Mouse (Mus musculus) skeletal muscle tissue, adult 2 months (tissue): Measurements from ENCODE around the gene Fabp2.
"Not testable (repeated sequence)": the region's sequence is repeated elsewhere in the genome, so short reads cannot be mapped to it uniquely, and the experiment has no call there.

Experiments used
- DNase-seq: peaks from one replicate; pipeline ENCODE4 v3.0.0-alpha.2; 2012; ENCODE audit warnings: low read depth, low spot score

Fabp2 gene

DNA sequence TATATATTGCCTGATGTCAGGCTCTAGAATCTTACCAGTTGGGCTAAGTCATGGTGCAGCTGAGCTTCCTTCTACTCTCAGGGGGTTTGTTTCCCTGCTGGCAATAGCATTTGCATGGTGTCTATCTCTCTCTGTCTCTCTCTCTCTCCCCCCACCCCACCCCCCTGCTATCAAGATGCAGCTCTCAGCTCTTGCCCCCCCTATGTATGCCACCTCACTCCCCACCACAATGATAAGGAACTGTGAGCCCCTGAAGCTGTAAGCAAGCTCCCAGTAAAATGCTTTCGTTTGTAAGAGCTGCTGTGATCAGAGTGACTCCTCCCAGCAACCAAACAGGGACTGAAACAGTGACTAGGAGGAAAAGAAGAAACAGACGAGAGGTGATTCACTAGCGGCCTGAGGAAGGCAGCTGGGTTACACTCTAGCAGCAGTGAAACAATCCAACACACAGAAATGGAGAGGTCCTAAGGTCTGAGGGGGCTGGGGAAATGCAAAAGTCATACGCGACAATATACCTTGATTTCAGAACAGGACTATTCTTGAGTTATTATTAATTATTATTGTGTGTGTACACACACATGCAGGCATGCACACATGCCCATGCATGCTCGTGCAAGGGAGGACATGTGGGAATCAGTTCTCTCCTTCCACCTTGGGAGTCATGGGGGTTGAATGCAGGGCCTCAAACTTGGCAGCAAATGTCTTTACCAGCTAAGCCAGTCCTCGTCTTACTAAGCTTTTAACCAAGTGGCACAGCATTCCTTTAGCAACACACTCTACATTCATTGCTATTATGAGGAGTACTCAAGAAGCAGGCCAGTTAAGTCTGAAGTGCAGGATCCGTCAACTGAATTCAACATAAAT lies 25.9 kb downstream of the Fabp2 start:
- no peak for DNase-seq

DNA sequence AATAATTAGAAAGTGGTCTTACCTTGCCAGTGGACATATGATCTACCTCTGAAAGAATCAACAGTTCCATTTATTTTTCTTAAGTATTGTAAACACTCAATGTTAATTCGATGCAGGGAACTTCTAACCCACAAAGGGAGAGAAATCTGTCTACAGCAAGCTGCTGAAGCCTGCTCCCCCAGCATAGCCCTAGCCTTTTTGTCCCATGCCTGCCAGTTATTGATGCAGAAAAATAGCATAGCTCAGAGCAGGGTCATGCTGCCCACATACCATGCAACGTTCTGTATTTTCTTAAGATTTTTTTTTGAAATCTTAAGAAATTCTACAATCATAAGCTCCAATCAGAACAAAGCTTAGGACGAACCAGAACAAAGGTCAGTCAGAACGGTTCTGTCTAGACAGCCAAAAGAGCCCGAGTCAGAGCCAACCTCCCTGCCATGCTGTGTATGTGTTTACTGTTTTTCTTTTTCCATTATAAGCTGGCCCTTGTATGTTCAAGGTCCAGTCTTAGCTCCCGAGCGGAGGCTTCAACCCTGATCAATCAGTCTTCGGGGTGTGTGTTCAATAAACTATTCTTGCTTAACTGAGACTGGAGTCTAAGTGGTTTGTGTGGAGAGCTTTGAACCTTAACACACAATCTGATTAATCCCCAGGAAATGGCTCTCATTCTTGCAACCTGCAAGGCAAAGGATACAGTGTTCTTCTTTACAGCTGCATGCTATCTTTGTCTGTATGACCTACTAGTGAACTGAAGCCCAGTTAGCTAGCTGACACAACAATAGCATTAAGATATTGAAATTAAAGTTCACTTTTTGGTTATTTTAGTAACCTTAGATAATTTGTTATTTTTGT lies 27.0 kb downstream of the Fabp2 start:
- no peak for DNase-seq

DNA sequence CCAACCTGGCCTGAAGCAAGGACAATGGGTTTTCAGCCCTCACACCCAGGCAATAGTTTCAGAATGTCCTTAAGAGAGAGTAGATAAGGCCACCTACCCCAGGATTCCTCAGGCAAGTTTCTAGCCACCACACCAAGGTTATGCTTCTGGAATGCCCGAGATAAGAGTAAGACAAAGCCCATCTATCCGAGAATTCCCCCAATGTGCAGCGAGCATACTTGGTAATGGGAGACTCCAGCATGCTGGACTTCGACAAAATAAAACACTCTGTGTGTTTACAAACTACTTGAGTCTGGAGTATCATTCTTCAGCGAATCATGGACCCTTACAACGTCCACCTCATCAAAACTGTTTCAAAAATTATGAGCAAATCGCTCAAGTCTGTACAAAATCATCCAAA lies 28.3 kb downstream of the Fabp2 start:
- DNase-seq = no peak

GRCm38 (mm10) chr3:122924009-122924914 lies 29.4 kb downstream of the Fabp2 start, which contains the start of gene 1810037I17Rik:
Gene 1810037I17Rik (plus strand): TSS chr3:122924203.
- peak; percentile 96 for DNase-seq

- no peak for DNase-seq
Observed at GRCm38 (mm10) chr3:122929723-122930122, 34.9 kb downstream of the Fabp2 start.

DNA sequence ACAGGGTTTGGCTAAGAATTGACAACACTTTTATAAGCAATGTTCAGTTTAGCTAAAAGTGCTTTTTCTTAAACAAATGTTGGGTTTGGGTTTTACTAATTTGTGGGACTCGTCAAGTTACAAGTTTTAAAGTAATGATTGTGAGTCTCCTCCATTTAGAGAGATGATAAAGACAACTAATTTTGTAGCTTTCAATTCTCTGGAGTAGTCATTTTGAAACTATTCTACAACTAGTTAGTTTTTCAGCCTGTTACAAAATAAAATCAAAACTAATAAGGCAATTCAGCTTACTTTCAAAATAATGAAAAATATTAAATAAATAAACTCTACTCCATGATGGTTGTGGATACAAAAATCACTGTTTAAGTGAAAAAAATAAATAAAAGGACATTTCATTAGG lies 37.6 kb downstream of the Fabp2 start:
- DNase-seq = no peak

GRCm38 (mm10) chr3:122937176-122937575 lies 42.3 kb downstream of the Fabp2 start:
- not testable (repeated sequence) for DNase-seq

DNA sequence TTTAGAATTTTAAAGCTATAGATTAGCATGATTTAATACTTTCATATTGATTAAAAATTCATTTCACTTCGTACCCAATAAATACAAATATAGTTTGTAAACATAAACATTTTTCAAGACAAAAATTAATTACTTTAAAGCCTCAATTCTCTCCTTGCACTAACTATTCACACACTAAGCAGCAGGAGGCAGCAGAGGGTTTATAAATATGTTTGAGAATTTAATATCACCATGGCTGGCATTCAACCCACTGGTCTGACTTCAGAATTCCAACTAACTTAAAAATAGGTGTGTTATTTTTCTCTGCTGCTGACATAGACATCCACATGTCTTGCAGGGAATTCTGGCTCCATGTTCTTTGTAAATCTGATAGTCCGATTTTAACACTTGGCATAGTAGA lies 44.3 kb downstream of the Fabp2 start:
- peak; percentile 82 for DNase-seq

DNA sequence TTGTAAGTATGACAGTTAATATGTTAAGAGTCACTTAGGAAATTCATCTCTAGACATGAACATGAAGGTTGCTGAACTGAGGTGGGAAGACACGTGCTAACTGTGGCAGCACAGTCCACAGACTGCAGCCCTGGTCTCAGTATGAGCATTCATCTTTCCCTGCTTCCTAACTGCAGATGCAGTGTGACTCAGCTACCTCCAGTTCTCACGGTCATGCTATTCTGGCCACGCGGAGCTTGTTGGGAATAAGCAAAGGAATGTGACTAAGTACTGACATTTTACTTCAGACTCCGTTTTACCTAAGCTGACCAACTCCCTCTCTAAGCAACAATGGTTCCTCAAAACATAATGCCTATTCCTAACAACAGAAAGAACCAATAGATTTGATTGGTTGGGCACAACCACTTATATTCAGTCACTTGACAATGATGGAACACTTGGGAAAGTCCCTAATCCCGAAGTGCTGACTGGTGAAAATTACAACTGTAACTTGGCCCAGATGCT lies 48.6 kb downstream of the Fabp2 start:
- DNase-seq = no peak
